Mouse (Mus musculus) lung, postnatal 0 days (tissue): ENCODE results near the gene Cacna2d4.

ENCODE experiments used
- CTCF ChIP-seq: IDR thresholded peaks from 2 replicates; pipeline ENCODE4 v1.5.1; 2016; ENCODE audit warnings: antibody characterized with exemption, mild to moderate bottlenecking
- EP300 ChIP-seq: IDR thresholded peaks from 2 replicates; pipeline ENCODE4 v1.6.1; 2016; ENCODE audit warnings: antibody characterized with exemption, mild to moderate bottlenecking, control low read depth

- TF ChIP-seq CTCF (no peak), EP300 (no peak)
These were observed at the start of gene Cacna2d4 for GRCm38 (mm10) chr6:119236241-119236640.
